Mouse (Mus musculus) ovary, adult 18-20 months (tissue): ENCODE results near the gene Rassf3.

Source experiments
- DNase-seq: peaks from one replicate; pipeline ENCODE4 v3.0.0; 2022; ENCODE audit warnings: low spot score, mixed read lengths

The Rassf3 gene

GRCm38 (mm10) chr10:121476190-121476967 is at the start of gene Rassf3:
Gene Rassf3 (minus strand): TSS chr10:121476347.
- peak; percentile 92 for DNase-seq

- no peak for DNase-seq
Observed at GRCm38 (mm10) chr10:121520923-121521585, 44.9 kb upstream of the Rassf3 start.

- DNase-seq = no peak
Observed at GRCm38 (mm10) chr10:121519710-121520109, 43.6 kb upstream of the Rassf3 start.

GRCm38 (mm10) chr10:121516008-121516600 is 40.0 kb upstream of the Rassf3 start:
- DNase-seq = peak; percentile 42

- no peak for DNase-seq
Observed at GRCm38 (mm10) chr10:121509751-121510643, 33.9 kb upstream of the Rassf3 start.

- DNase-seq = no peak
Observed at GRCm38 (mm10) chr10:121507755-121508544, 31.8 kb upstream of the Rassf3 start.

- DNase-seq = peak; percentile 32
Observed at GRCm38 (mm10) chr10:121506731-121507583, 30.8 kb upstream of the Rassf3 start.

- no peak for DNase-seq
Observed at GRCm38 (mm10) chr10:121505929-121506328, 29.8 kb upstream of the Rassf3 start.

- DNase-seq = peak; percentile 80
Observed at GRCm38 (mm10) chr10:121504973-121505911, 29.1 kb upstream of the Rassf3 start.

- DNase-seq = no peak
Observed at GRCm38 (mm10) chr10:121501160-121501559, 25.0 kb upstream of the Rassf3 start.

GRCm38 (mm10) chr10:121500034-121500433 is 23.9 kb upstream of the Rassf3 start:
- no peak for DNase-seq

- no peak for DNase-seq
Observed at GRCm38 (mm10) chr10:121499063-121499462, 22.9 kb upstream of the Rassf3 start.

- no peak for DNase-seq
Observed at GRCm38 (mm10) chr10:121498481-121498904, 22.3 kb upstream of the Rassf3 start.

GRCm38 (mm10) chr10:121497968-121498367 is 21.8 kb upstream of the Rassf3 start:
- DNase-seq = no peak

GRCm38 (mm10) chr10:121496616-121497015 is 20.5 kb upstream of the Rassf3 start:
- DNase-seq = no peak

- DNase-seq = no peak
Observed at GRCm38 (mm10) chr10:121494163-121494425, 17.9 kb upstream of the Rassf3 start.

- DNase-seq = no peak
Observed at GRCm38 (mm10) chr10:121493374-121494162, 17.4 kb upstream of the Rassf3 start.

GRCm38 (mm10) chr10:121492608-121493315 is 16.6 kb upstream of the Rassf3 start:
- no peak for DNase-seq
